Mouse (Mus musculus): Measurements from ENCODE around the gene Otud7a.

Otud7a gene

DNA sequence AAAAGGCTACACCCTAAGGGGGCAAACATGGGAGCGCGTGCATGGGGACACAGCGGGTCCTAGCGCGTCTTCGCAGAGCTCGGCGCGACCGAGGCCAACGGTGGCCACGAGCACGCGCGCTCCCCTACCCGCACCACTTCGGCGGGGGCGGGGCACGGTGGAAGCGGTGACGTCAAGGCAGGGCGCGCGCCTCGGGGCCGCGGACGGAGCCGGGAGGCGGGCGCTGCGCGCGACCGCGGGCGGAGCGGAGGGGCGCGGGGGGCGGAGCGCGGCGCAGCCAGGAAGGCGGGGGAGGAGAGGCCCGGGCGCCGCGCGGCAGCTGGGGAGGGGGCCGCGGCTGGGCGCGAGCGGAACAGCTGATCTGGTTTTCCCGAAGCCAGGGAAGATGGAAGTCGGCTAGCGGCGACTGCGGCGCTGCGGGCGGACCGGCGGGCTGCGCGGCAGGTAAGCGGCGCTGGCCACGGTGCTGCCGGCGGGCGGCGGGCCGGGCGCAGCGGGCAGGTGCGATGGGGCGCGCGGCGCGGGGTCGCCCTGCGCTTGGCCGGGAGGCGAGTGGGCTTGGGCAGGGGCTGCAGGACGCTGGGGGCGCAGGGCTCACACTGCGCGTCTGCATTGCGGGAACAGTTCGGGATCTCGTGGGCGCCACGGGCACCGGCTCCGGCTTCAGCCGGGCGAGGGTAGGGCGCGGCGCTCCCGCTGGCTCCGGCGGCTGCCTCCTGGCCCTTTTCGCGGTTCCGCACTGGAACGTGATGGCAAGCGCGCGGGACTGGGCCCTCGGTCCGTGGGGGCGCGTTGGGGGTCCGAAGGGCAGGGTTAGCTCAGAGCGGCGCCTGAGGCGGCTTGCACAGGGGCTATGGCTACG lies at the start of gene Otud7a:
Gene Otud7a, plus strand, starts transcription at position 268 of the 862 bp plus-strand sequence.
- no peak for DNase-seq (ENCODE audit: low read depth in 2 of 2, low spot score in 2 of 2)

DNA sequence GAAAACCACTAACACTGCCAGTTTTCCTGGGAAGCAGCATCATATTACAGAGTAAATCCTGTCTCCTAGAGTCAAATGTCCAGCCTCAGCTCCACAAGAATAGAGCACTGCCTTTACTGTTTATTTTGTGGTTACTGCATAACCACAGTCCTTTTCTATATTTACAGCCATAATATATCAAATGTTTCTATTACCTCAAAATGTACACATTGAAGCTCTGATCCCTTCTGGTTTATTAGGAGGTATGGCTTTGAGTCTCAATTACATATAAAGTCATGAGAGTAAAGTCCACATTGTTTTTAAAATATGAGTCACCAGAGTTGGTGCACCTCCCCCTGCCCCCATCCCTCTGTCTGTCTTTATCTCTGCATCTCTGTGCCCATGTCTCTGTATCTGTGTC lies 38.6 kb upstream of the Otud7a start:
- no peak for DNase-seq (ENCODE audit: low read depth in 2 of 2, low spot score in 2 of 2)

DNA sequence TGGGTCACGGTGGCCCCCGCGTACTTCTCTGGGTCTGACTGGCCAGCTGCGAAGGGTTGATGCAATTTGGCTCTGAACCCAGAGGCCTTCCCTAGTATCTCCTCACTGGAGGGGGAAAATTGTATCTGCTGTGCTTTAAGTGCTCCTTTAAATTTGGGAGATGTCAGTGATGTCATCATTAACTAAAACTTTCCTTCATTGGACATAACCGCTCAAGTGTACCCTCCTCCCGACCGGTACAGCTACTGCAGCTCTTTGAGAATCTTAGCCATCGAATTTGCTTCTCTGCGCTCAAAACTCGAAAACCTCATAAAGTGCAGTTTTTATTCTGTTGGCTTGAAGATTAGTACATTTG lies 772 bp downstream of the Otud7a start:
- DNase-seq (ENCODE audit: low read depth in 2 of 2, low spot score in 2 of 2): no peak

DNA sequence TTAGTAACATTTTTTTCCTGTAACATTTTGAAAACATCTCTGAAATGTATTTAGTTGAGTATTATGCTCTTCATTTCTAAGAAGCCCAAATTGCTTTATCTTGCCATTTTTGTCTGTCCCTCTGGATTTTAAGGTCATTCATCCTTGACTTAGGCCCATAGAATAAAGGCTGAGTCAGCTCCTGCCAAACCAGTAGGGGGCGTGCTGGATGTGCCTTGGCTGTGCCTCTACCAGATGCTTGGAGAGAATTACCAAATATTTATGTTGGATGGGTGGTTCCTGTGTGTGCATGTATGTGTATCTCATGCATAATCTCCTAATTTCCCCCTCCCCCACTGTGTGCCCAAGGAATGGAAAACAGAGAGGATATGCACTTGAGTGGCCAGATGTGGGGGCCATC lies 2.4 kb downstream of the Otud7a start:
- no peak for DNase-seq (ENCODE audit: low read depth in 2 of 2, low spot score in 2 of 2)

DNA sequence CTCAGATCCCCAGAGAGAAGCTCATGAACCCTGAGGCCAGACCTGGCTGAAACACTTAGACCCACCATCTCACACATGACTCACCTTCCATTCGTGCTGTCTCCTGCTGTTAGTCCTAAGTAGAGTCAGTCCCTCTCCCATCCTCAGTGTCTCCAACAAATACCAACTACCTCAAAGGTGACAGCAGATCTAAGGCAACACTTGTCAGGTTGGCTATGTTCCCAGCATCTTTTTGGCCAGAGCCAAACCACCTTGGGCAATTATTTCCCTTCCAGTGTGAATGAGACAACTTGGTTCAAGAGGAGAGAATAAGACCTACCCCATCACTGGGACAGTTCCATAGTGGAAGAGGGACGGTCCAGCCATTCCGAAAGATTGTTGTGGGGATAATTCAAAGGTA lies 10.7 kb downstream of the Otud7a start:
- DNase-seq (ENCODE audit: low read depth in 2 of 2, low spot score in 2 of 2): no peak

DNA sequence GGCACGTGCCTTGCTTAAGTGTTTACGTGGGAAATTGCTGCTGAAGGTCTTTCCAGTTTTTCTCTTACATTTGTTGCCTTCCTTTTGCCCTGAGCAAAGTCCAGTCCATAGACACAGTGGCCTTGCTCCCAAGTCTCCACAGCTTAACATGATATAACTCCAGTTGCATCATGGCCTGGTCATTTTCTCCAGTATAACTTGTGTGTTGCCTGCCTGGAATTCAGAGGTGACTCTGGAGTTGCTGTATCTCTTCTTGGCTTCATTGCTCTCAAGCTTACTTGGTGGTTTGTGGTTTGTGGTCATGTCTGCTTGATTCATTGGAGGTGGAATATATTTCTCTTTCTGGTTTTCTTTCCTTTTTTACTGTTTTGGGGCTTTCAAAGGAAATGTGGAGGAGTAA lies 17.7 kb downstream of the Otud7a start:
- no peak for DNase-seq (ENCODE audit: low read depth in 2 of 2, low spot score in 2 of 2)

DNA sequence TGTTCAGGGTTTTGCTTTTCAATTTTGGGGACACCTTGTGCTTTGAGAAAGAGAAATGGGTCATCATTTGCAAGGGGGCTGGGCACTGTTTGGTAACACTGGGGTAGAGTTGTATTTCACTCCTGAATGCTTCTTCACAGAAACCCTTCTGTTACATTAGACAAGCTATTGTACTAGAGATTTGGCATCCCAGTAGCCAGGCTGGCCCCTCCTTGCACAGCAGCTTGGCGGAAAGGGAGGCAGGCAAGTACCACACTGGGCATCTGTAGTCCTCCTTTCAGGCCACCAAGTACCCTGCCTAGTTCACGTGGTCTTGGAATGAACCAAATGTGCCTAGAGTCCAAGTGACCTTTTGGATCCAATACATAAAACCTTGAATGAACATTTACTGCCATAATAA lies 18.1 kb downstream of the Otud7a start:
- DNase-seq (ENCODE audit: low read depth in 2 of 2, low spot score in 2 of 2): no peak

DNA sequence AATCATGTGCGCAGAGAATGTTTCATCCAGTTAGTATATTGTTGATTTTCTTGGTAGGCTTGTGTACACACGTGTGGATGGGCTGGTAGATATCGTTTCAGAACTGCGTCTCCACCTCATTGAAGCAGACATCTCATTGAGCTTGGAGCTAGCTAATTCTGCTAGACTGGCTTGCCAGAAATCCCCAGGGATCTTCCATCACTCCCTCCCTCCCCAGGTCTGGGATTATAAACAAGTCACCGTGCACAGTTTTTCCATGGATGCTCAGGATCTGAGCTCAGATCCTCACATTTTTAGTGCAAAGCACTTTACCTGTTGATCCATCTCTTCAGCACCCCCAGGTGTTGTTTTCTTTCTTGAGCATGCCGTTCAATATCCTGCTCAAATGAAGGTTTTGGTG lies 22.2 kb downstream of the Otud7a start:
- DNase-seq (ENCODE audit: low read depth in 2 of 2, low spot score in 2 of 2): no peak

DNA sequence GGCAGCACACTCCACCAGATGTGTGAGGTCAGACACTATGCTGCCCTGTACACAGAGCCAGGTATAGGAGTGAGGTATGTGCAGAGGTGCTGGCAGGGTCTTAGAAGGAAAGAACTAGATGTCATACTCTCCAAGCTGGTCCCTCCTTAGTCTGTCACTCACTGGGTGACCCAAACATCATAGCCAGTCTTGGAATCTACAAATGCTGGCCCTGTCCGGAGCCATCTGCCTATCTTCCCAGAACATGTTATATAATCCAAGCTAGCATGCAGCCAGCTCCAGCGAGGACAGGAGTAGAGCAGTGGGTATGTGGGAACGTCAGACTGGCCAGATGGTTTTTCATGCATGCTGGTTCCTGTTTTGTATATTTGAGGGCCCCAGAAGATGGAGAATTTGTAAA lies 23.7 kb downstream of the Otud7a start:
- DNase-seq (ENCODE audit: low read depth in 2 of 2, low spot score in 2 of 2): no peak

DNA sequence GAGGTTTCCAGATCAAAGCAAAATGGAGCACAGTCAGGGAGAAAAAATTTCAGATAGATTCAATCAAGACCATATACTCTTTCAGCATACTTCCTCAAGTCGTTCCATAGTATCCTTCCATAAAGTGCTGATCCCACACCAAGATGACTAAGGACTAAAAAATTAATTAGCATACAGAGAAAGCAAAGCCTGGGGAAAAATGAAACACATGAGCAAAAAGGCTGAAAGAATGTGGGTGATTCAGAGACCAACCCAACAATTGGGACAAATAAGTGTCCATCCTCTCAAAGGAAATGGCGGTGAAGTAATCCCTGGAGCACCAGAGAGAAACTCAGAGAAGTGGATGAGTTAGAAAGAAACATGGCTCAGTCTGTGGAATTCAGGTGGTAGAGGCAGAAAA lies 38.5 kb downstream of the Otud7a start:
- no peak for DNase-seq (ENCODE audit: low read depth in 2 of 2, low spot score in 2 of 2)

DNA sequence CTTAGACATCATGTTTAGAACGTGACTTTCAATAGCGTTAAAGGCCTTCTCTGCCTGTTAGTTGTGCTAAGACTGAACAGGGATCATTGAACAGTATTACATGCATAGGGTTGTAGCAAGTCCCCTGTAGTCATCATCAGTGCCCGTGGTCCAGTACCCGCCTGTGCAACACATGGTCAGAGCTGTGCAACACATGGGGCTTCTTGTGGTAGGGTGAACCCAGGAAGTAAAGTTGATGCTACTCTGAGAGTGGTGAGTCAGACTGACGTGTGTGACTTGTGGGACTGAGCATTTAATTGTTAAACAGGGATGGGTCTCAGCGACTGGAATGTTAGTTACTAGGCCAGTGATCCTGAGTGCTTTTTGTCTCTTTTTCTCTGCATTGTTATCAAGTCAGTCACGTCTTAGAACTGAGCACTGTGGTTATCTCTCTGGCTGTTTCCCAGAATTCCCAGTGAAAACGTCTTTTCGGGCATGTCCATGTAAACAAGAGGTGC lies 52.5 kb downstream of the Otud7a start:
- DNase-seq (ENCODE audit: low read depth in 2 of 2, low spot score in 2 of 2): no peak

DNA sequence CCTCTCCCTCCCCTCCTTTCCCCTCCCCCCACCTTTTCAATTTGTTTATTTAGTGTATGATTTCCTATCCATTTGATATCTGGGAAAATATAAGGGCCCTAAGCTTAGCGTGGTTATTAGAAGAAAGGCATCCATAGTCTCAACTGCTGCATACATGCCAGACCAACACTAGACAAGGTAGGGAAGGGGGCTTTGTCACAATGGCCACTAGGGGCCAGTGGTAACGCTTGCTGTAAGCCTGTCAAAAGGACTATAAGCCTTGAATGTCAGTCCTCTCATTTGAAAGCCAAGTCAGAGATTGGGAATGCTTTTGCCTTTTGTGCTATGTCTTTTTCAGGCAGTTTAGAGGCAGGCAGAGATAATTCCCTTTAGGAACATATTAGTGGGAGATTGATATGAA lies 59.7 kb downstream of the Otud7a start:
- no peak for DNase-seq (ENCODE audit: low read depth in 2 of 2, low spot score in 2 of 2)

DNA sequence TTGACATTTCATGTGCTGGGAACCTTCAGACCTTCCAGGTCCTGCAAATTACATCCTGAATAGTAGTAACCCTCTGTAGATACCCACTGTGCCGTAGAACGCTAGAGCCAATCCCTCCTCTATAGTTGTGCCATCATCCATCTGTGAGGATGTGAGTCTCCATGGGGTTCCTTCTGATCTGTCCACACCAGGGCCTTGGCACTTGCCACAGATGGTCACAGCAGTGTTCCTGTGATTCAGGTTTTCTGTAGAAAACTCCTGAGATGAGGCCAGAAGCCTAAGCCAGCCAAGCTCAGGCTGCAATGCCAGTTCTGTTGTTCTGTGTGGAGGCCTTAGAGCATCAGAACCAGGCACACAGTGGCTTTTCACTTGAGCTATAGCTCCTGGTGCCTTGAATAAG lies 63.5 kb downstream of the Otud7a start:
- no peak for DNase-seq (ENCODE audit: low read depth in 2 of 2, low spot score in 2 of 2)

DNA sequence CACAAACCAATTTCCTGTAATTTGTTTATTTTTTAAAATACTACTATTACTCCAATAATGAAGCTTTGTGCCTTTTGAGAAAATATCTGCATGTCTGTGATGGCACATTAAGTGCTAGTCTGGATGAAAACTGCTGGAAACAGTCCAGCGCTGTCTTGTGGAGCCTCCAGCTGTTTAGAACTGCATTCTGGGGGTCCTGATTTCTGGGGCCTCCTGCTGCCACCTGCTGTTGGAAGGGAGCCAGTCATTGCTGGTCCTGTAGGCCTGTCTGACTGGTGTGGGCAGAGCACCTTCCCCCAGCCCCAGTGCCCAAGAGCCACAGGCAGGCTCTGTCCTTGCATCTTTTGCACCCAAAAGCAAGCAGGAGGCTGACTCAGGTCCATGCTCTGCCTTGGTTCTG lies 65.3 kb downstream of the Otud7a start:
- no peak for DNase-seq (ENCODE audit: low read depth in 2 of 2, low spot score in 2 of 2)

DNA sequence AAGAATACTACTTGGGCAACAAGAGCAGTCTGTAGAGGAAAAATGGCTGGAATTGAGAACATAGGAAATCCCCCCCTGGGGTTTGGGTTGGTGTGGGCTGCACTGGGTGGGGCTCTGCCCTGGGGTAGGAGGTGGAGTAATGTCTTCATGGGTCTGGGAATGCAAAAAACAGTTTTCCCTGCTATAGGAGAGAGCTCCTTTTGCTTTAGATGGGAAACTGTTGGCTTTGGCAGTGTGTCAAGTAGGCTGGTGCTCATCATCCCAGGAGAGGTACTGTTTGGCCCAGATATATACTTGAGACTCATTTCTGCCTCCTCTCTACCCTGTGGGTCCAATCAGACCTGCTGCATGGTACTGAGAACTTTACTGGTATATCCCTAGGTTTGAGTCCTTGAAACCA lies 66.9 kb downstream of the Otud7a start:
- no peak for DNase-seq (ENCODE audit: low read depth in 2 of 2, low spot score in 2 of 2)

DNA sequence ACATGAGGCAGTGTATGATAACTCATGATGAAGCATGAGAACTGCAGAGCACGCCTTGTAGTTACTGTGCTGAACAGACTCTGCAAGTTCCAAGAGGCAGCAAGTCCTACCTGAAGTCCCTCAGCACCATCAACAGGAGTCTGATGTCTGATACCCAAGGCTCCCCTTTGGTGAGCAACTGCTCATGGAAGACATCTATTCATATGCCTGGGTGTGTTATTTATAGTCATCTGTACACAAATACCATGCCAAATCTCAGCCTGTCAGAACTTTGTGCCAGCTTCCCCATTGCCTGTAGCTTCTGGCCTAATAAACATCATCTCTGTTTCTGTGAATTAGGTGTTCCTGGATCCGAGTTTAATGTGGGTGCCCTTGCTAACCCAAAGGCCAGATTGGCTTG lies 68.0 kb downstream of the Otud7a start:
- DNase-seq (ENCODE audit: low read depth in 2 of 2, low spot score in 2 of 2): no peak

DNA sequence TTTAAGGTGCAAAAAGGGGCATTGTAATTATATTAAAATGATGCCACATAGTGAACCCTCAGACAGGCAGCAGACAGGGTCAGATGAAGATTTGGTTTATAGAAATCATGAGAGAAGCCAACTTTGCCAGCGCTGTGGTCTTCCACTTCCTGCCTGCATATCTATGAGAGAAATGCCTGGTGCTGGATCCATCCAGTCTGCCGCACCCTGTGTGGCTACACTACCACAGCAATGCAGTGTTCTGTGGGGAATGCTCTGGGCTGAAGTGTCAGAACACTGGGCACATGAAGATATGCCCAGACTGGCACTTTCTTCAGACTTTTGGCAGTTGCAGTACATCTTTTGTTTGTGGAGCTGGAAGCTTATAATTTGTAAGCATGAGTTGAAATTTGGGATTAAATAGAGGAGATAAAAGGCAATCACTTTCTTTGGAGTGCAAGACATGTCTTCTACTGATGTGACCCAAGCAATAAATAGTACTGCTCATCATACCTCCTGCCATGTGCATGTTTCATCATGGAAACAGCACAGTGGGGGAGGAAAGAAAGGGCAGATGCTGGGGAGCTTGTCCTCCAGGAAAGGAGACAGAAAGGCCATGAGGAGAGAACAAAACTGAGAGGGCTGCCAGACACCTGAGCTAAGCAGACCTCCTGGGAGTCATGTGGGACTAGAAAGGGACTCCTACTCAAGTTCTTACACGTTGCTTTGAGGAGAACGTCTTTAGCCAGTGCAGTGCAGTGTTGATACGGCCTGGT lies 71.8 kb downstream of the Otud7a start:
- DNase-seq (ENCODE audit: low read depth in 2 of 2, low spot score in 2 of 2): no peak

DNA sequence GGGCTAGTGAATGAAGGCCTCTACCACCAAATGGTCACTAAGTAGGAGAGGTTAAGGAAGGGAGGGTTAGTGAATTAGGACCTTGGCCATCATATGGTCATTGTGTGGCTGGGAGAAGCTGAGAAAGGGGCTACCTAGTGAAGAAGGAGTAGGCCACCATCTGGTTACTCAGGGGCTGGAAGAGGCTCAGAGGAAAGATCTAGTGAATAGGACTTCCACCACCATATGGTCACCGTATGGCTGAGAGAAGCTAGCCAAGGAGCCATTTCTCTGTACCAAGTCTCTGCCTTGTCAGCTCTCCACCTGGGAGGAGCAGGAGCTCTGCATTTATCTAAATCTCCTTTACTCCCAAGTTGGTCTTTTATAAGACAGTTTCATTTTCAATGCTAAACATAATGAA lies 75.7 kb downstream of the Otud7a start:
- DNase-seq (ENCODE audit: low read depth in 2 of 2, low spot score in 2 of 2): no peak

DNA sequence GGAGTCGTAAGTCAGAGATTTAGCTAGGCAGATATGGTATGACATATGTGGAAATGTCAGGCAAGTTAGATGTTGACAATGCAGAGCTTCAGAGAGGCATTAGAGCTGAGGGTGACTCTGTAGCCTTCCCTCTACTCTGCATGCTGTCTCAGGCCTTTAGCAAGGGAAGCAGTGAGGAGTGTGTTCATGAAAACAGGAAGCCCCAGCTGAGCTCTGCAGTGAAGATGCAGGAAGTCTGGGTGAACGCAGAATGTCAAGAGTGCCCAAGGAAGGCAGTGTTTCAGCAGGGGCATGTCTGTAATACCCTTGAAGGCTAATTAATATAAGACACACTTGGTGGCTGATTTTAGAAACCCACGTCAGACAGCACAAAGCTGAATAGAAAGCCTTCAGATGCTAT lies 77.9 kb downstream of the Otud7a start:
- no peak for DNase-seq (ENCODE audit: low read depth in 2 of 2, low spot score in 2 of 2)

DNA sequence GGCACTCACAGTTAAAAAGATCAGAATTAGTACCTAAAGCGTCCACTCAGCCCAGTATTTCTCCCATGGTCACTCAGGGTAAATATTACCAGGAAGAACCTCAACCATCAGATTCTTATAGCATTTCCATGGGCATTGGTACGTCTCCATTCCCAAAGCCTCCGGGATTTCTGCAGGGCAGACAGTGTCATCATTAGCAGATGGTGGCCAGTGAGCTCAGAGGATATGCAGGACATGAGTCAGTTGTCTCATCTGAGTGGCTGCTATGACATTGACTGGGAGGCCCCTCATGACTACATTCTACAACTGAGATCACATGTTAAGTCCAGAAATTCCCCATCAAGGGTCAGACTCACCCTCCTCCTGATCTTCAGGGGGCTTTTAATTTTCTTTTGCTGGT lies 78.5 kb downstream of the Otud7a start:
- DNase-seq (ENCODE audit: low read depth in 2 of 2, low spot score in 2 of 2): no peak

DNA sequence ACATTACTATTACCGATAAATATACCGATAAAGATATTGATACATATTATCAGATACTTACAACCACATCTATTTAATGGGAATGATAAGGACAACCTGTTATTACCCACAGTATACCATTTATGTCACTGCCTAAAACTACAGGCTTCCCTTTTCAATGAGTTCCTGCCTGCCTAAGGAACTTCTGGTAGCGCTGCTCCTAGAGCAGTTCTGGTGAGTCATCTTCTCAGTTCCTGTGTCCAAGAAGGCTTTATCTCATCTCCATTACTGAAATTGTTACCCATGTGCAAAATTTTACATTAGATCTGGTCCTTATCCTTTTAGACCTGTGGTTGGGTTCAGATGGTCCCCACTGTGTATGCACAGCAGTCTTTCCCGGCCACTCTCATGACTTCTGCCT lies 95.7 kb downstream of the Otud7a start:
- DNase-seq (ENCODE audit: low read depth in 2 of 2, low spot score in 2 of 2): no peak

DNA sequence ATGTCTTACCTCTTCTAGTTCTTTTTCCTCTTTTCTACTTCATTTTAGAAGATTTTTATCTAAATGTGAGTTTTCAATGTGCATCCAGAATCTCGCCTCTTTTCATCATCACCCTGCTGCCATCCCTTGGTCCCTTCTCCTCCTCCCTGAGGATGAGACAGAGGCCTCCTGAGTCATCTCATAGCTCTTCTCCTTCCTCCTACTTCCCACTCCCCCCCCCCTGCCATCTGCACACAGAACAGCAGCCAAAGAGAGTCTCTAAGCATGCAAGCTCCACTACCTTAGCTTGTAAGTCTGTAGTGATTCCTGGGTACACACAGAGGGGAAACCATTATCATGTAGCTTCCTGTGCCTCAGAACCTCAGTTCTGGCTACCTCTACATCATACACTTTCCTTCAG lies 109.9 kb downstream of the Otud7a start:
- DNase-seq (ENCODE audit: low read depth in 2 of 2, low spot score in 2 of 2): no peak

DNA sequence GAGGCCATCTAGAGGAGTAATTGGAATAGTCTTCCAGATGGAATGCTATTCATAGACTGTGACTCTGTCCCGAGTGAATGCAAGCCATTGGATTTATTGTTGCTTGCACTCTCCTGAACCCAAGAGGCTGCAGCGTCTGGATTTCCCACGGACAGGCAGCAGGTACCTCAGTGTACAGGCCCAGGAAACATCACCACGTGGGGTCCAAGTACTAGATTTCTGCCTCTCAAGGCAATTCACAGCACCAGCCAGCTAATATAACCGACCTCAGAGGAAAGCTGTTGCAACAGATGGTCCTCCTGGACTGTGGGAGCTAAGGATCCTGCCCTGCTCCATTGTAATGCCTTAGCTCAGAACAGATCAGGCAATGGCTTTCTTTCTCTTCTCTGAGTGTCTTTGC lies 111.8 kb downstream of the Otud7a start:
- DNase-seq (ENCODE audit: low read depth in 2 of 2, low spot score in 2 of 2): no peak
